Mouse (Mus musculus) hindbrain, embryonic 13.5 days (tissue): ENCODE results near the gene Pank2. TPM values are rescaled to one million over a fixed set of nuclear protein-coding genes. Genes with fewer than 3 reads are reported as not detected.
"Not testable (repeated sequence)": the region's sequence is repeated elsewhere in the genome, so short reads cannot be mapped to it uniquely, and the experiment has no call there.

Experiments used
- ATAC-seq: fragments of 200-750 bp; cut with Nextera tagmentation; 2 replicates; pipeline ENCODE4 v1.8.0; 2017; ENCODE audit warnings: moderate TSS enrichment; ENCODE audit not compliant: low FRiP score
- H3K27ac ChIP-seq: fragments of 300-500 bp; sonication (generic); 2 replicates; pipeline ENCODE4 v1.5.1; 2015; ENCODE audit warnings: inconsistent platforms, mild to moderate bottlenecking, moderate library complexity
- H3K27me3 ChIP-seq: fragments of 300-500 bp; sonication (generic); 2 replicates; pipeline ENCODE4 v1.6.1; 2015; ENCODE audit warnings: mild to moderate bottlenecking, inconsistent platforms
- H3K36me3 ChIP-seq: fragments of 300-500 bp; sonication (generic); 2 replicates; pipeline ENCODE4 v1.6.1; 2015; ENCODE audit warnings: mild to moderate bottlenecking, inconsistent platforms
- H3K4me1 ChIP-seq: fragments of 300-500 bp; sonication (generic); replicated peaks from 2 replicates; pipeline ENCODE4 v1.6.1; 2015; ENCODE audit warnings: inconsistent platforms
- H3K4me2 ChIP-seq: fragments of 300-500 bp; sonication (generic); 2 replicates; pipeline ENCODE4 v1.6.1; 2015; ENCODE audit warnings: inconsistent platforms, mild to moderate bottlenecking, moderate library complexity
- H3K4me3 ChIP-seq: fragments of 300-500 bp; sonication (generic); 2 replicates; pipeline ENCODE4 v1.5.1; 2015; ENCODE audit warnings: mild to moderate bottlenecking, inconsistent platforms
- H3K9ac ChIP-seq: fragments of 300-500 bp; sonication (generic); 2 replicates; pipeline ENCODE4 v1.6.1; 2015; ENCODE audit warnings: mild to moderate bottlenecking, inconsistent platforms
- H3K9me3 ChIP-seq: fragments of 300-500 bp; sonication (generic); 2 replicates; pipeline ENCODE4 v1.6.1; 2016; ENCODE audit warnings: inconsistent platforms
- WGBS: fragments of 180-500 bp; shearing (Covaris S2); methylation state at CpG from one replicate; pipeline ENCODE4 v1.1.7; 2015; 5-methylcytosine and 5-hydroxymethylcytosine counted together
- polyA plus RNA-seq: library from polyadenylated mRNA; unstranded; fragments of >200 nt; fragmentation: Nextera tagmentation; extraction: Ambion mirVana; gene quantifications from 2 replicates; pipeline ENCODE4 v1.2.1, GENCODE M21; 2015

The Pank2 gene
- polyA plus RNA-seq, 1 experiment from 2014 or later: 30.9 TPM

GRCm38 (mm10) chr2:131307391-131307790 lies 45.1 kb downstream of the Pank2 start:
- Histone ChIP-seq H3K4me1 (no peaks in the 10 kb centered on the region), H3K9me3 (no peaks in the 10 kb centered on the region), H3K27me3 (no peaks in the 10 kb centered on the region), H3K27ac (no peak overlapping the region), H3K9ac (no peak overlapping the region), H3K4me2 (no peak overlapping the region), H3K4me3 (no peak overlapping the region), H3K36me3 (peaks cover 47% of the 10 kb centered on the region)
- ATAC-seq: no peak
- 83% methylated on average over 5 of the region's 5 CpGs for WGBS

- no peak for ATAC-seq
- 40% methylated on average over 2 of the region's 2 CpGs for WGBS
These were observed 45.5 kb downstream of the Pank2 start for GRCm38 (mm10) chr2:131307822-131308221.

GRCm38 (mm10) chr2:131309296-131309695 lies 47.0 kb downstream of the Pank2 start:
- no peak overlapping the region for H3K9ac ChIP-seq
- H3K27me3 ChIP-seq: no peaks in the 10 kb centered on the region

More at GRCm38 (mm10) chr2:131307822-131308221, 45.5 kb downstream of the Pank2 start:
- Histone ChIP-seq H3K9ac (no peak overlapping the region), H3K4me3 (no peak overlapping the region), H3K27ac (no peak overlapping the region), H3K4me1 (no peaks in the 10 kb centered on the region), H3K9me3 (no peaks in the 10 kb centered on the region), H3K4me2 (no peak overlapping the region), H3K36me3 (peaks cover 45% of the 10 kb centered on the region), H3K27me3 (no peaks in the 10 kb centered on the region)

GRCm38 (mm10) chr2:131316167-131316566 lies 53.9 kb downstream of the Pank2 start:
- H3K27ac ChIP-seq: no peak overlapping the region
- no peaks in the 10 kb centered on the region for H3K4me1 ChIP-seq
- no peak for ATAC-seq
- WGBS: 89% methylated on average over 2 of the region's 2 CpGs
- H3K36me3 ChIP-seq: peaks cover 16% of the 10 kb centered on the region
- no peaks in the 10 kb centered on the region for H3K27me3 ChIP-seq
- no peak overlapping the region for H3K9ac ChIP-seq
- no peak overlapping the region for H3K4me3 ChIP-seq
- no peak overlapping the region for H3K4me2 ChIP-seq
- peaks cover 12% of the 10 kb centered on the region for H3K9me3 ChIP-seq

More at GRCm38 (mm10) chr2:131309296-131309695, 47.0 kb downstream of the Pank2 start:
- Histone ChIP-seq H3K36me3 (peaks cover 30% of the 10 kb centered on the region), H3K27ac (no peak overlapping the region), H3K4me3 (no peak overlapping the region), H3K4me2 (no peak overlapping the region), H3K4me1 (no peaks in the 10 kb centered on the region), H3K9me3 (no peaks in the 10 kb centered on the region)
- ATAC-seq: no peak
- WGBS: 80% methylated on average over 6 of the region's 6 CpGs

- Histone ChIP-seq H3K27me3 (no peaks in the 10 kb centered on the region), H3K27ac (no peak overlapping the region), H3K4me2 (no peak overlapping the region), H3K9me3 (peaks cover 12% of the 10 kb centered on the region), H3K4me3 (no peak overlapping the region), H3K9ac (no peak overlapping the region), H3K36me3 (peaks cover 7% of the 10 kb centered on the region), H3K4me1 (0 out of 2 replicates have a peak, but pooled peaks cover 3% of the 10 kb centered on the region)
- 81% methylated on average over 6 of the region's 6 CpGs for WGBS
- no peak for ATAC-seq
These were observed 57.1 kb downstream of the Pank2 start for GRCm38 (mm10) chr2:131319401-131319800.

- not testable (repeated sequence) for H3K4me2 ChIP-seq, H3K4me3 ChIP-seq, H3K36me3 ChIP-seq, ATAC-seq, H3K27ac ChIP-seq, H3K27me3 ChIP-seq, H3K4me1 ChIP-seq, H3K9ac ChIP-seq
- peaks cover 11% of the 10 kb centered on the region for H3K9me3 ChIP-seq
- WGBS: 66% methylated on average over 3 of the region's 3 CpGs
These were observed 58.9 kb downstream of the Pank2 start for GRCm38 (mm10) chr2:131321192-131321591.

- no peaks in the 10 kb centered on the region for H3K27me3 ChIP-seq
- 0 out of 2 replicates have a peak overlapping the region, but pooled peaks have one; percentile 3 for H3K27ac ChIP-seq
- H3K9ac ChIP-seq: no peak overlapping the region
- H3K4me1 ChIP-seq: 0 out of 2 replicates have a peak, but pooled peaks cover 3% of the 10 kb centered on the region
- peaks cover 8% of the 10 kb centered on the region; the same call in 1 of the 2 replicates for H3K9me3 ChIP-seq
- 85% methylated on average over 1 of the region's 1 CpGs for WGBS
- ATAC-seq: no peak
- H3K4me3 ChIP-seq: no peak overlapping the region
- no peak overlapping the region for H3K4me2 ChIP-seq
- H3K36me3 ChIP-seq: no peaks in the 10 kb centered on the region
These were observed 61.4 kb downstream of the Pank2 start for GRCm38 (mm10) chr2:131323675-131324074.

GRCm38 (mm10) chr2:131326044-131326443 lies 63.7 kb downstream of the Pank2 start:
- no peaks in the 10 kb centered on the region for H3K27me3 ChIP-seq
- no peaks in the 10 kb centered on the region for H3K9me3 ChIP-seq
- H3K4me1 ChIP-seq: 0 out of 2 replicates have a peak, but pooled peaks cover 3% of the 10 kb centered on the region
- no peak overlapping the region for H3K4me2 ChIP-seq
- H3K4me3 ChIP-seq: no peak overlapping the region
- no peak overlapping the region for H3K9ac ChIP-seq
- WGBS: 75% methylated on average over 3 of the region's 3 CpGs
- no peak for ATAC-seq
- H3K27ac ChIP-seq: no peak overlapping the region
- H3K36me3 ChIP-seq: no peaks in the 10 kb centered on the region

GRCm38 (mm10) chr2:131328981-131329380 lies 66.7 kb downstream of the Pank2 start:
- Histone ChIP-seq H3K27me3 (no peaks in the 10 kb centered on the region), H3K4me3 (no peak overlapping the region), H3K4me2 (no peak overlapping the region), H3K9ac (no peak overlapping the region), H3K9me3 (no peaks in the 10 kb centered on the region), H3K4me1 (no peaks in the 10 kb centered on the region), H3K36me3 (no peaks in the 10 kb centered on the region), H3K27ac (no peak overlapping the region)
- ATAC-seq: no peak; the same call in 1 of the 2 replicates
- WGBS: 88% methylated on average over 1 of the region's 1 CpGs

GRCm38 (mm10) chr2:131330548-131330947 lies 68.3 kb downstream of the Pank2 start:
- Histone ChIP-seq H3K4me3 (no peak overlapping the region), H3K4me2 (no peak overlapping the region), H3K9me3 (no peaks in the 10 kb centered on the region), H3K27me3 (no peaks in the 10 kb centered on the region), H3K36me3 (no peaks in the 10 kb centered on the region), H3K9ac (no peak overlapping the region), H3K4me1 (no peaks in the 10 kb centered on the region), H3K27ac (no peak overlapping the region)
- 76% methylated on average over 3 of the region's 3 CpGs for whole genome bisulfite sequencing
- no peak for ATAC-seq

GRCm38 (mm10) chr2:131337602-131338001 lies 75.3 kb downstream of the Pank2 start:
- H3K4me3 ChIP-seq: no peak overlapping the region

GRCm38 (mm10) chr2:131344449-131344848 lies 82.2 kb downstream of the Pank2 start:
- no peak for ATAC-seq
- peaks cover 21% of the 10 kb centered on the region for H3K4me1 ChIP-seq
- H3K4me2 ChIP-seq: no peak overlapping the region
- 60% methylated on average over 3 of the region's 3 CpGs for WGBS
- no peaks in the 10 kb centered on the region for H3K9me3 ChIP-seq
- H3K36me3 ChIP-seq: no peaks in the 10 kb centered on the region
- H3K9ac ChIP-seq: no peak overlapping the region
- no peaks in the 10 kb centered on the region for H3K27me3 ChIP-seq
- H3K27ac ChIP-seq: no peak overlapping the region
- no peak overlapping the region for H3K4me3 ChIP-seq

More at GRCm38 (mm10) chr2:131337602-131338001, 75.3 kb downstream of the Pank2 start:
- Histone ChIP-seq H3K36me3 (no peaks in the 10 kb centered on the region), H3K9me3 (no peaks in the 10 kb centered on the region), H3K4me1 (peaks cover 3% of the 10 kb centered on the region; the same call in 1 of the 2 replicates), H3K27me3 (no peaks in the 10 kb centered on the region), H3K27ac (no peak overlapping the region), H3K4me2 (no peak overlapping the region), H3K9ac (no peak overlapping the region)
- no peak for ATAC-seq
- 87% methylated on average over 6 of the region's 6 CpGs for WGBS

GRCm38 (mm10) chr2:131345556-131345955 lies 83.3 kb downstream of the Pank2 start:
- Histone ChIP-seq H3K4me2 (no peak overlapping the region), H3K4me1 (peaks cover 29% of the 10 kb centered on the region), H3K9me3 (no peaks in the 10 kb centered on the region), H3K9ac (no peak overlapping the region), H3K27me3 (no peaks in the 10 kb centered on the region), H3K4me3 (no peak overlapping the region), H3K36me3 (no peaks in the 10 kb centered on the region), H3K27ac (no peak overlapping the region)
- 54% methylated on average over 3 of the region's 3 CpGs for WGBS
- no peak for ATAC-seq
